Mouse (Mus musculus): ENCODE results near the gene Rdh5.

GRCm38 (mm10) chr10:128923013-128923691 lies 464 bp upstream of the Rdh5 start:
- no peak for TF ChIP-seq CTCF (IDR thresholded peaks at IDR 0.05; ENCODE audit: extremely low read depth, insufficient read depth, low read length)
- TF ChIP-seq POLR2A (IDR thresholded peaks at IDR 0.05; ENCODE audit: extremely low read depth, insufficient read depth, low read length), result peak; percentile 93
